Mouse (Mus musculus) liver, embryonic 14.5 days (tissue): Measurements from ENCODE around the gene Gigyf2.

Source experiments
- CTCF ChIP-seq: IDR thresholded peaks from 2 replicates; pipeline ENCODE4 v1.5.1; 2016; ENCODE audit warnings: antibody characterized with exemption, low read depth, control low read depth
- EP300 ChIP-seq: IDR thresholded peaks from 2 replicates; pipeline ENCODE4 v1.6.1; 2016; ENCODE audit warnings: antibody characterized with exemption, low read depth

- no peak for TF ChIP-seq CTCF
- no peak for TF ChIP-seq EP300
Measured at GRCm38 (mm10) chr1:87312681-87313080, 14.1 kb upstream of the Gigyf2 start.
